Mouse (Mus musculus): ENCODE measurements around the gene Arfip1. TPM values are rescaled to one million over a fixed set of nuclear protein-coding genes. Genes with fewer than 3 reads are reported as not detected.
A peak's percentile ranks its signal among the peaks of the same experiment; 100 is the strongest.

Arfip1 gene
- 60.8 and 64.0 TPM in 2 replicates for polyA plus RNA-seq (2015; fragmentation: Nextera tagmentation; extraction: Ambion mirVana)

DNA sequence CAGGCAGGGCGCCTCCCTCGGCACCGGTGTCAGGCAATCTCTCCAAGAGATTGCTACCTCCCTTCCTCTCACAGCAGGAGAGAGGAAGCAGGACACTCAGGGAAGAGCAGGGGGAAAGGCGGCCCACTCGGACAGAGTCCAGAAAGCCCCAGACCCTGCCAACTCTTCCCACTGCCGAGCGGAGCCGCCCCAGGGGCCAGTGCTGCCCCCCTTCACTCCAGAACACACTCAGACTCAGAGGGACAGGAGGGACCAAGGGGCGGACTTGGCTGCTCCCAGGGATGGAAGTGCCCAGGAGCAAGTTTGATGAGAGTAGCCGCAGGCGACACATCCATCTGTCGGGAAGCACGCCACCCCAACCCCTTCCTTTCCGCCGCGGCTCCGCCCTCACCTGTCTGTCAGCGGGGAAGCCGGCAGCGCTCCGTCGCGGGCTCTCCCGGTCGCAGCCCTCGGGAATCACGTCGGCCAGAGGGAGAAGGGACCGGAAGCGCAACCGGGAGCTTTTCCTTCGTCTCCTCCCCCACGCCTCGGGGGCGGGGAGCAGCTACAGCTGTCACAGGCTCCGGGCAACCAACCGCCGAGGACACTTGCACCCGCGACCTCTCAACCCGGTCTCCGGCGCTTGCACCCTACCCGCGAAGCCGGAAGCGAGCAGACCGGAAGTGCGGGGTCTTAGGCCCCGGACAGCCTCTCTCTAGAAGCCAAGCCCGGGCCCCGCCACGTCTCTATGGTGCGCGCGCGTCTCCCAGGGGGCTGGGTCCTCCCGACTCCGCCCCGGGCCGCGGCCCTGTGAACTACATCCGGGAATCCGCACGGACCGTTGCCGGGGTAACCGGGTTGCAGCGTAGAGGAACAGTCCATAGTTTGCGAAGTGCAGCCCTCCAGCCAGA, at the start of gene Arfip1:
Arfip1 (minus strand) TSS at position 603 of the 890 bp plus-strand sequence.
- H3K27ac ChIP-seq (ENCODE audit: low read length), result peak within 1 kb of the TSS; percentile 98
- H3K4me3 ChIP-seq (ENCODE audit: low read depth, low read length), result peak within 1 kb of the TSS; percentile 76
- WGBS, result under 1% methylated on average over 64 of the region's 70 CpGs
- no peaks in the 10 kb centered on the region for H3K36me3 ChIP-seq (ENCODE audit: insufficient read depth, low read length)
- DNase-seq (ENCODE audit: low spot score), result peak; percentile 98
- H3K4me2 ChIP-seq (replicated peaks; ENCODE audit: low read depth, low read length), result peak within 1 kb of the TSS; percentile 82
- TF ChIP-seq CTCF (IDR thresholded peaks at IDR 0.05) (0 out of 2 replicates have a peak, but pooled peaks have one; percentile 20), EP300 (IDR thresholded peaks at IDR 0.05) (peak; percentile 58; the same call in 1 of the 2 replicates)
- H3K4me1 ChIP-seq (ENCODE audit: insufficient read depth, low read depth, low read length), result peaks cover 2% of the 10 kb centered on the region; the same call in 1 of the 2 replicates
- H3K9ac ChIP-seq (replicated peaks; ENCODE audit: low read depth), result peak within 1 kb of the TSS; percentile 73
- no peaks in the 10 kb centered on the region for H3K27me3 ChIP-seq (replicated peaks; ENCODE audit: insufficient read depth, low read length)
- peak; percentile 98 for ATAC-seq
- no peaks in the 10 kb centered on the region for H3K9me3 ChIP-seq (ENCODE audit: low read length)

DNA sequence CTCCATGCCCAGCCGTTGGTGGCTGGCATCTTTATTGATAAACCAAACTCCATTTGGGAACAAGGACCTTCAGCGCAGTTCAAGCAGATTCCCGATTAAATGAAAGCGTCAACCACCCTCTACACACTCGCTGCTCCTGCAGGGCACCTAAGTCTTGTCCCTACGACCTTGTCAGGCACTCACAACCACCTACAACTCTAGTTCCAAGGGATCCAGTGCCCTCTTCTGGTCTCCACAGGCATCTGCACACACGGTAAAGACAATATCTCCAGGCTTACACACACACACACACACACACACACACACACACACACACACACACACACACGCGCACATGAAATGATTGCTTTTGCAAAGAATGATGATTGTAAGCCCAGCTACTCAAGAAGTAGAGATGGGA, 49.2 kb upstream of the Arfip1 start:
- TF ChIP-seq CTCF (IDR thresholded peaks at IDR 0.05) (no peak), EP300 (IDR thresholded peaks at IDR 0.05) (no peak)
- no peak for ATAC-seq
- Histone ChIP-seq H3K4me1 (ENCODE audit: insufficient read depth, low read depth, low read length) (no peaks in the 10 kb centered on the region), H3K4me2 (replicated peaks; ENCODE audit: low read depth, low read length) (no peak overlapping the region), H3K9ac (replicated peaks; ENCODE audit: low read depth) (no peak overlapping the region), H3K36me3 (ENCODE audit: insufficient read depth, low read length) (no peaks in the 10 kb centered on the region), H3K4me3 (ENCODE audit: low read depth, low read length) (no peak overlapping the region), H3K27ac (ENCODE audit: low read length) (no peak overlapping the region), H3K27me3 (replicated peaks; ENCODE audit: insufficient read depth, low read length) (no peaks in the 10 kb centered on the region), H3K9me3 (ENCODE audit: low read length) (no peaks in the 10 kb centered on the region)
- DNase-seq (ENCODE audit: low spot score), result no peak
- WGBS, result 99% methylated on average over 9 of the region's 9 CpGs

DNA sequence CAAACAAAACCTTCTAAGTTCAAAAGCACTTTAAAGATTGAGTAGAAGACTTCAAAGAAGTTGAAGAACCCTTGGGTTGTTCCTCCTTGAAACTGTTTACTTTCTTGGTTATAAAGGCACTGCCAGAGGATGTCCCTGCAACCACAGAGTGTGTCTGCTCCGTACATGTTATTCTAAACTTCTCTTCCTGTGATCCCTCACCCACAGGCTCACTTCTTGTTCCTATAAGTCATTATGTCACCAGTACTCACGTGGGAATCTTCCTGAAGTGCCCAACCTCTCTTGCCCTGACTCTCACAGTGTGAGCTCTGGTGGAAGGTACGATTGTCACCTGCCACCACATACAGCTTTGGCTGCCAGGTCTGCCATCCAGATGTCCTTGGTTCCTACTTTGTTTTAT, 39.6 kb upstream of the Arfip1 start:
- H3K4me3 ChIP-seq (ENCODE audit: low read depth, low read length), result no peak overlapping the region
- 0 out of 2 replicates have a peak, but pooled peaks cover 4% of the 10 kb centered on the region for H3K4me1 ChIP-seq (ENCODE audit: insufficient read depth, low read depth, low read length)
- TF ChIP-seq EP300 (IDR thresholded peaks at IDR 0.05) (peak; percentile 40; the same call in 1 of the 2 replicates), CTCF (IDR thresholded peaks at IDR 0.05) (no peak)
- no peaks in the 10 kb centered on the region for H3K9me3 ChIP-seq (ENCODE audit: low read length)
- H3K4me2 ChIP-seq (replicated peaks; ENCODE audit: low read depth, low read length), result no peak overlapping the region
- ATAC-seq (peak; percentile 85), DNase-seq (ENCODE audit: low spot score) (peak; percentile 86)
- H3K36me3 ChIP-seq (ENCODE audit: insufficient read depth, low read length), result no peaks in the 10 kb centered on the region
- no peak overlapping the region for H3K27ac ChIP-seq (ENCODE audit: low read length)
- no peak overlapping the region for H3K9ac ChIP-seq (replicated peaks; ENCODE audit: low read depth)
- WGBS, result 9% methylated on average over 3 of the region's 3 CpGs
- no peaks in the 10 kb centered on the region for H3K27me3 ChIP-seq (replicated peaks; ENCODE audit: insufficient read depth, low read length)

DNA sequence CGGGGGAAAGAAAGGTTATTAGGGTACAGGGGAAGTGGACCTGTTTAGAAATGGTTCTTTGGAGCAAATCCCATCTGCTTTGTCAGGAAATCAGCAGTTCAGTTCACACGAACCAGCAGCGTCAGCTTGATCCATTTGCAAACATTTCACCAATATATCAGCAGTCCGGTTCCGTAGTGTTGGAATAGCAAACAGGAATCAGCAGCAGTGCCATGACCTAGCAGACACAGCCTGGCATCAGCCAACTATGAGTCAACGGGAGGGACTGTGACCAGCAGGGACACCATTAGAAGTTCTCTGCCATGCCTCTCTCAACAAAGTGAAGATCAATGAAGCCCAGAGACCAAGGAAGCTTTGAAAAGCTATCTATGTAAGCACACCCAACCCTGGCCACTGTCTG, 37.3 kb upstream of the Arfip1 start:
- Histone ChIP-seq H3K36me3 (ENCODE audit: insufficient read depth, low read length) (no peaks in the 10 kb centered on the region), H3K9ac (replicated peaks; ENCODE audit: low read depth) (no peak overlapping the region), H3K4me2 (replicated peaks; ENCODE audit: low read depth, low read length) (no peak overlapping the region), H3K27me3 (replicated peaks; ENCODE audit: insufficient read depth, low read length) (no peaks in the 10 kb centered on the region), H3K9me3 (ENCODE audit: low read length) (no peaks in the 10 kb centered on the region), H3K27ac (ENCODE audit: low read length) (no peak overlapping the region), H3K4me1 (ENCODE audit: insufficient read depth, low read depth, low read length) (0 out of 2 replicates have a peak, but pooled peaks cover 4% of the 10 kb centered on the region), H3K4me3 (ENCODE audit: low read depth, low read length) (no peak overlapping the region)
- ATAC-seq (no peak), DNase-seq (ENCODE audit: low spot score) (no peak)
- WGBS, result 82% methylated on average over 6 of the region's 6 CpGs
- no peak for TF ChIP-seq EP300 (IDR thresholded peaks at IDR 0.05)
- no peak for TF ChIP-seq CTCF (IDR thresholded peaks at IDR 0.05)

DNA sequence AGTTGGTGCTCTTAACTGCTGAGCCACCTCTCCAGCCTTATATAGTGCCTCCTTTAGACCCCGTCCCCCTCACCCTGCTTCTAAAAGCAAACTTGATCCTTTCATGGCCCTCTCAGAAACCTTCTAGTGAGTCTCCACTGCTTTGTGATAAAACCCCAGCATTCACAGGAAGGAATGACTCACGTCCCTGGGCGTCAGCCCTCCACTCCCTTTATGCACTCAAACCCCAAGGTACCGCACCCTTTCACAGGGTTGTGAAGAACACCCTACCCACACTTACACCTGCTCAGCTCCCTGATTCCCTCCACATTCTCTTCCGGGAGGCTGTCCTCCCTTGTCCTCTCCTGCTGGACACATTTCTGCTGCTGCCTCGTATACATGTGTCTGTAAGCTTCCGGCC, 36.6 kb upstream of the Arfip1 start:
- no peak for ATAC-seq
- WGBS, result 81% methylated on average over 7 of the region's 7 CpGs
- H3K9ac ChIP-seq (replicated peaks; ENCODE audit: low read depth), result no peak overlapping the region
- 0 out of 2 replicates have a peak, but pooled peaks cover 4% of the 10 kb centered on the region for H3K4me1 ChIP-seq (ENCODE audit: insufficient read depth, low read depth, low read length)
- DNase-seq (ENCODE audit: low spot score), result no peak
- no peak overlapping the region for H3K4me2 ChIP-seq (replicated peaks; ENCODE audit: low read depth, low read length)
- H3K27ac ChIP-seq (ENCODE audit: low read length), result no peak overlapping the region
- H3K27me3 ChIP-seq (replicated peaks; ENCODE audit: insufficient read depth, low read length), result no peaks in the 10 kb centered on the region
- no peak overlapping the region for H3K4me3 ChIP-seq (ENCODE audit: low read depth, low read length)
- TF ChIP-seq CTCF (IDR thresholded peaks at IDR 0.05), result no peak
- no peak for TF ChIP-seq EP300 (IDR thresholded peaks at IDR 0.05)
- no peaks in the 10 kb centered on the region for H3K9me3 ChIP-seq (ENCODE audit: low read length)
- H3K36me3 ChIP-seq (ENCODE audit: insufficient read depth, low read length), result no peaks in the 10 kb centered on the region

DNA sequence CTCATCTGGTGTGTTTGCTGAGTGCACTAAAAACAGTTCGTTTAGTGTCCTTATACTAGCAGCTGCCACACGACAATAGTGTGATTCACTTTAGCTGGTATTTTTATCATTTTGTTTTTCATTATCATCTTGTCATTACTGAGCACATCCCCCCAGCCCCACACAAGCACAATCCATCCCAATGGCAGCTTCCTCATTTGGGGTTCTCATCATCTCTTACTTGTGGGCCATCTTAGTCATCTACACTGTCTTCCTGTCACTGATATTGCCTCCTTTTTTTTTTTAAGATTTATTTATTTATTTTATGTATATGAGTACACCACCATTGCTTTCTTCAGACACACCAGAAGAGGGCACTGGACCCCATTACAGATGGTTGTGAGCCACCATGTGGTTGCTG, 36.2 kb upstream of the Arfip1 start:
- H3K27ac ChIP-seq (ENCODE audit: low read length), result no peak overlapping the region
- no peak for DNase-seq (ENCODE audit: low spot score)
- 86% methylated on average over 2 of the region's 2 CpGs for WGBS

More for the DNA sequence above, 36.2 kb upstream of the Arfip1 start:
- H3K9ac ChIP-seq (replicated peaks; ENCODE audit: low read depth), result no peak overlapping the region
- 0 out of 2 replicates have a peak, but pooled peaks cover 4% of the 10 kb centered on the region for H3K4me1 ChIP-seq (ENCODE audit: insufficient read depth, low read depth, low read length)
- no peaks in the 10 kb centered on the region for H3K27me3 ChIP-seq (replicated peaks; ENCODE audit: insufficient read depth, low read length)
- H3K4me2 ChIP-seq (replicated peaks; ENCODE audit: low read depth, low read length), result no peak overlapping the region
- TF ChIP-seq CTCF (IDR thresholded peaks at IDR 0.05), result no peak
- no peak for TF ChIP-seq EP300 (IDR thresholded peaks at IDR 0.05)
- H3K36me3 ChIP-seq (ENCODE audit: insufficient read depth, low read length), result no peaks in the 10 kb centered on the region
- no peak overlapping the region for H3K4me3 ChIP-seq (ENCODE audit: low read depth, low read length)
- no peak for ATAC-seq
- no peaks in the 10 kb centered on the region for H3K9me3 ChIP-seq (ENCODE audit: low read length)
